Mouse (Mus musculus) lung, postnatal 0 days (tissue): ENCODE measurements at regions not wholly inside any gene's neighbourhood (a gene's known extent, or its start where the extent isn't known, plus 50 kb on each side); places are given as distances from the start of the nearest gene placed in this dataset.

Source experiments
- CTCF ChIP-seq: IDR thresholded peaks from 2 replicates; pipeline ENCODE4 v1.5.1; 2016; ENCODE audit warnings: antibody characterized with exemption, mild to moderate bottlenecking
- EP300 ChIP-seq: IDR thresholded peaks from 2 replicates; pipeline ENCODE4 v1.6.1; 2016; ENCODE audit warnings: antibody characterized with exemption, mild to moderate bottlenecking, control low read depth

DNA sequence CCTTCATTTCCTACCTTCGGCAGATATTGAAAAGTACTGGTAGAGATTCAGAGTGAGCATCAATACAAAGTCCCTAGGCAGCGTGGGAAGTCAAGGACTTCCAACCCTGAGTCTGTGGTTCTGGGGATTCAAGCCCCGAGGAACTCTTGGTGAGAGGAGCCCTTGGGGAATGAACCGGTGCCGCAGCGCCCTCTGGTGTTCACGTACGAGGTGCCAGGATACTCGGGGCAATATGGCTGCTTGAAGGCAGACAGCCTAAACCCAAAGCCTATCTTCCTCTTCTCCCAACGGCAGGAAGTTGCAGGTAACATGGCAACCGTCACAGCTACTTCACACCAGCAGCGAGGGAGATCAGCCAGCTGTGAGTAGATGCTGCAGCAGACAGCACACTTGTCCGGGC, 215.6 kb upstream of the Msx2 start:
- TF ChIP-seq CTCF (peak; percentile 91), EP300 (no peak)
